In the genomic region with DNA sequence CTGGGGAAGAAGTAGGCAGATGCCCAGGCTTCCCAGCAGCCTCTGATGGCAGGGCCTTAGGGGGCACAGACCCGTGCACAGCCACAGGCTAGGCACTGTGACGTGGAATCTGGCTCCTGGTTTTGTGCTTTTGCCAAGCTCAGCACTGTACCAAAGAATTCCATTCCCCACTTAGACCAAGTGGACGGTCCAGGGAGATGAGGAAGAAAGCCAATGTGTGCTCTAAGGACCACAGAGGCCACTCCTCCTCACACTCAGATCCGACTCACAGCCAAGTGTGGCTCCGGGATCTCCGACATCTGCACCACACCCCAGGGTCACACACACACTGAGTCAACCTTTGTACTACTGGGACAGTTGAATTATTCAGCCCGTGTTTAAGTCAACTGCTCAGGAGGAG, we compare ENCODE assay signal across 20 mouse cellular contexts. TPM values are rescaled to one million over a fixed set of nuclear protein-coding genes. Genes with fewer than 3 reads are reported as not detected.
DNase-seq lines count a peak whose midpoint lies in the region; ATAC-seq lines count a peak whose summit lies in the region.
"Had no signal": no experiment of that assay in that cellular context is flagged by ENCODE, and none has a peak within 500 bp of the region (broad histone marks: within the 10 kb centered on the region; RNA-seq: fewer than 3 reads in every experiment).

No protein-coding gene starts in this region.

- peaks cover 3% of the 10 kb centered on the region; the same call in 1 of the 2 replicates for H3K36me3 ChIP-seq in stomach, embryonic 16.5 days (ENCODE audit: control insufficient read depth, insufficient read depth, low read length)

- H3K4me1 ChIP-seq in stomach, embryonic 16.5 days (ENCODE audit: control insufficient read depth, insufficient read depth, low read length) = peaks cover 20% of the 10 kb centered on the region

- no peaks in the 10 kb centered on the region for H3K27me3 ChIP-seq in stomach, embryonic 16.5 days (ENCODE audit: control insufficient read depth, insufficient read depth, low read length)
- H3K27me3 ChIP-seq: CH12.LX; heart, embryonic 13.5 days; limb, embryonic 12.5 days; megakaryocyte, embryonic 14.5 days had no signal

- ATAC-seq in stomach, embryonic 16.5 days (ENCODE audit: insufficient read depth, low FRiP score) = peak; percentile 10; the same call in 1 of the 2 replicates
- ATAC-seq: forebrain, embryonic 14.5 days; liver, postnatal 0 days had no signal

- no peak overlapping the region for H3K4me2 ChIP-seq in stomach, embryonic 16.5 days (ENCODE audit: low read depth, low read length)
- H3K4me2 ChIP-seq: heart, embryonic 13.5 days; limb, embryonic 12.5 days had no signal

- DNase-seq in adrenal gland, postnatal 10 days = peak; percentile 43
- no peak for DNase-seq in adrenal gland, adult 18-20 months (ENCODE audit: low spot score in 2 of 2)
- DNase-seq in heart, adult 11 months = peak; percentile 94
- DNase-seq in heart, adult 8-10 months (ENCODE audit: low spot score) = no peak
- peak; percentile 41 for DNase-seq in lung, postnatal 10 days
- no peak for DNase-seq in lung, postnatal 36 days
- DNase-seq in embryo, embryonic 10 days (ENCODE audit: low spot score) = no peak
- DNase-seq: cerebellum, adult 11-12 months; embryo, embryonic 11 days; heart, postnatal 4 days; liver, postnatal 0 days; retina, postnatal 1 day; thymus, postnatal 14 days had no signal

- H3K27ac ChIP-seq in stomach, embryonic 16.5 days (ENCODE audit: low read length) = peak overlapping the region; percentile 51; the same call in 1 of the 2 replicates
- H3K27ac ChIP-seq: heart, embryonic 13.5 days; limb, embryonic 12.5 days had no signal

- 71% methylated on average over 7 of the region's 7 CpGs for WGBS in stomach, embryonic 16.5 days

- H3K4me3 ChIP-seq in stomach, embryonic 16.5 days (replicated peaks; ENCODE audit: low read length) = no peak overlapping the region
- H3K4me3 ChIP-seq: heart, embryonic 13.5 days had no signal

- no peaks in the 10 kb centered on the region for H3K9me3 ChIP-seq in stomach, embryonic 16.5 days (replicated peaks; ENCODE audit: control insufficient read depth, low read length)
- H3K9me3 ChIP-seq: heart, embryonic 13.5 days; limb, embryonic 12.5 days; megakaryocyte, embryonic 14.5 days had no signal

- 0 out of 2 replicates have a peak overlapping the region, but pooled peaks have one; percentile 0 for H3K9ac ChIP-seq in stomach, embryonic 16.5 days (ENCODE audit: low read length)
- H3K9ac ChIP-seq: limb, embryonic 12.5 days; liver, postnatal 0 days had no signal

RNA-seq across cellular contexts. Expression of a gene that starts 2.8 kb away (rescaled TPM):
- 10 to 100 TPM; 29.7 to 29.8 TPM for total RNA-seq in adrenal gland, postnatal 10 days (2021)
- total RNA-seq in adrenal gland, adult 18-20 months (2021) = 10 to 100 TPM; 30.1 to 33.1 TPM
- total RNA-seq in heart, adult 8-10 months (2022) = 10 to 100 TPM; 16.4 to 19.2 (median 16.8) TPM
- 22.5 and 24.3 TPM in 2 replicates for polyA plus RNA-seq in stomach, embryonic 16.5 days (2015; fragmentation: Nextera tagmentation; extraction: Ambion mirVana)

RNA-seq across cellular contexts. Expression of a gene that starts 12.0 kb away (rescaled TPM):
- total RNA-seq in adrenal gland, postnatal 10 days (2021) = 10 to 100 TPM; 27.7 to 28.7 TPM
- total RNA-seq in adrenal gland, adult 18-20 months (2021) = 10 to 100 TPM; 15.9 to 17.2 TPM
- 10 to 100 TPM; 13.5 to 15.3 (median 13.8) TPM for total RNA-seq in heart, adult 8-10 months (2022)
- polyA plus RNA-seq in stomach, embryonic 16.5 days (2015; fragmentation: Nextera tagmentation; extraction: Ambion mirVana) = 9.5 and 10.4 TPM in 2 replicates
- total RNA-seq: neutrophil, adult 5-6 weeks had no signal

RNA-seq across cellular contexts. Expression of a gene that starts 14.2 kb away (rescaled TPM):
- 10 to 100 TPM; 55.4 to 58.3 TPM for total RNA-seq in adrenal gland, postnatal 10 days (2021)
- total RNA-seq in adrenal gland, adult 18-20 months (2021) = 100 to 1,000 TPM in 1 of 2 experiments, 10 to 100 TPM in 1; 92.6 to 128 TPM
- total RNA-seq in heart, adult 8-10 months (2022) = 10 to 100 TPM; 19.7 to 25.8 (median 23.3) TPM
- polyA plus RNA-seq in stomach, embryonic 16.5 days (2015; fragmentation: Nextera tagmentation; extraction: Ambion mirVana) = 59.8 and 75.8 TPM in 2 replicates

Comparison
In these comparisons a context has a peak if more than half of its experiments do, and no peak if none do; other contexts are left out.
1. DNase-seq: peak in adrenal gland, postnatal 10 days (single experiment), heart, adult 11 months (single experiment) and lung, postnatal 10 days (single experiment); none in adrenal gland, adult 18-20 months (0 of 2), heart, adult 8-10 months (single experiment), lung, postnatal 36 days (single experiment) and embryo, embryonic 10 days (single experiment).